Mouse (Mus musculus): Measurements from ENCODE around the gene Usp30.

GRCm38 (mm10) chr5:114085501-114085900, 20.2 kb downstream of the Usp30 start:
- no peak for TF ChIP-seq CTCF (IDR thresholded peaks at IDR 0.05; ENCODE audit: control insufficient read depth, insufficient read depth, insufficient read length)
- no peak for TF ChIP-seq CEBPB (IDR thresholded peaks at IDR 0.05; ENCODE audit: low read depth)
- no peak for TF ChIP-seq MAX (IDR thresholded peaks at IDR 0.05)
- no peak for TF ChIP-seq MYOD1 (IDR thresholded peaks at IDR 0.05; ENCODE audit: control insufficient read depth, insufficient read length, low read depth)
- no peak for TF ChIP-seq USF1 (IDR thresholded peaks at IDR 0.05; ENCODE audit: low read depth)
- TF ChIP-seq MYOG (IDR thresholded peaks at IDR 0.05; ENCODE audit: control insufficient read depth, extremely low read depth, insufficient read length): no peak

Data from C2C12 (cell line).